ENCODE assay signal across 8 mouse cellular contexts in genomic region chr6:145793109-145793593, GRCm38 (mm10). TPM values are rescaled to one million over a fixed set of nuclear protein-coding genes. Genes with fewer than 3 reads are reported as not detected.
DNase-seq lines count a peak whose midpoint lies in the region; ATAC-seq lines count a peak whose summit lies in the region.

No protein-coding gene starts in this region.

- 0 out of 2 replicates have a peak overlapping the region, but pooled peaks have one; percentile 69 for H3K27ac ChIP-seq in intestine, embryonic 15.5 days
- no peak overlapping the region for H3K27ac ChIP-seq in midbrain, embryonic 13.5 days

- 6% methylated on average over 4 of the region's 4 CpGs for WGBS in intestine, embryonic 15.5 days
- 14% methylated on average over 4 of the region's 4 CpGs for whole genome bisulfite sequencing in midbrain, embryonic 13.5 days

- no peak overlapping the region; the same call in 1 of the 2 replicates for H3K9ac ChIP-seq in intestine, embryonic 15.5 days
- H3K9ac ChIP-seq in midbrain, embryonic 13.5 days (replicated peaks) = no peak overlapping the region

- ATAC-seq in intestine, embryonic 15.5 days = peak; percentile 78
- ATAC-seq in midbrain, embryonic 13.5 days = peak; percentile 78

- H3K4me1 ChIP-seq in intestine, embryonic 15.5 days (replicated peaks) = peaks cover 10% of the 10 kb centered on the region; the same call in 1 of the 2 replicates
- H3K4me1 ChIP-seq in midbrain, embryonic 13.5 days (replicated peaks) = peaks cover 5% of the 10 kb centered on the region; the same call in 1 of the 2 replicates

- H3K36me3 ChIP-seq in intestine, embryonic 15.5 days = no peaks in the 10 kb centered on the region
- no peaks in the 10 kb centered on the region for H3K36me3 ChIP-seq in midbrain, embryonic 13.5 days

- intact Hi-C loops in gastrocnemius, postnatal 14 days (cut with DNase I; ENCODE audit: low total_unique reads) = loop anchor here (10.0 kb wide), 1 partner anchor 48 kb away; the partner anchor contains the start of gene Rassf8
- intact Hi-C loops in left cerebral cortex, postnatal 25 days (cut with DNase I) = loop anchor here (2.0 to 5.0 kb wide), 3 partner anchors 46 to 432 kb away; partner anchors contain the start of gene Rassf8

- no peaks in the 10 kb centered on the region for H3K27me3 ChIP-seq in intestine, embryonic 15.5 days (replicated peaks)
- no peaks in the 10 kb centered on the region for H3K27me3 ChIP-seq in midbrain, embryonic 13.5 days

- H3K4me3 ChIP-seq in intestine, embryonic 15.5 days (replicated peaks) = no peak overlapping the region
- H3K4me3 ChIP-seq in midbrain, embryonic 13.5 days (replicated peaks) = no peak overlapping the region

- peak; percentile 74 for DNase-seq in 3134 (ENCODE audit: extremely low read depth, insufficient read length, low spot score)
- DNase-seq in CD8-positive naive resting alpha-beta T cell, adult 2 months (ENCODE audit: low read depth in 2 of 2, low spot score in 2 of 2) = peak; percentile 20 to 34
- DNase-seq in cerebellum, adult 8-10 months = peak; percentile 56
- DNase-seq in gastrocnemius, postnatal 14 days = peak; percentile 49
- DNase-seq in left cerebral cortex, postnatal 25 days (ENCODE audit: low spot score in 2 of 2) = peak; percentile 50 to 72
- peak; percentile 9 to 22 for DNase-seq in thymus, postnatal 36 days

- H3K9me3 ChIP-seq in intestine, embryonic 15.5 days = no peaks in the 10 kb centered on the region
- H3K9me3 ChIP-seq in midbrain, embryonic 13.5 days = no peaks in the 10 kb centered on the region

- no peak overlapping the region for H3K4me2 ChIP-seq in intestine, embryonic 15.5 days (replicated peaks)
- H3K4me2 ChIP-seq in midbrain, embryonic 13.5 days (replicated peaks) = no peak overlapping the region

RNA-seq across cellular contexts. Expression of gene Rassf8, which starts 46.6 kb away (rescaled TPM):
- 10 to 100 TPM; 29.7 to 34.8 TPM for total RNA-seq in gastrocnemius, postnatal 14 days (2021)
- polyA plus RNA-seq in intestine, embryonic 15.5 days (2015; fragmentation: Nextera tagmentation; extraction: Ambion mirVana) = 4.7 TPM in 2 replicates
- total RNA-seq in left cerebral cortex, postnatal 25 days (2021) = 10 to 100 TPM; 18.7 to 19.7 TPM
- polyA plus RNA-seq in midbrain, embryonic 13.5 days (2015; fragmentation: Nextera tagmentation; extraction: Ambion mirVana) = 3.9 and 4.1 TPM in 2 replicates

Comparison
In these comparisons a context has a peak if more than half of its experiments do, and no peak if none do; other contexts are left out.
1. DNase-seq: peak in every context shown above with its lines; median percentile 74 in 3134; 61 in left cerebral cortex, postnatal 25 days; 56 in cerebellum, adult 8-10 months; 49 in gastrocnemius, postnatal 14 days; 27 in CD8-positive naive resting alpha-beta T cell, adult 2 months; 16 in thymus, postnatal 36 days.